Mouse (Mus musculus): ENCODE results near the gene Sptan1. TPM values are rescaled to one million over a fixed set of nuclear protein-coding genes. Genes with fewer than 3 reads are reported as not detected.

Gene Sptan1
- polyA plus RNA-seq, 1 experiment: 922 TPM

- TF ChIP-seq CTCF (IDR thresholded peaks at IDR 0.05; ENCODE audit: borderline replicate concordance, insufficient read depth, low read depth, low read length) (no peak), POLR2A (IDR thresholded peaks at IDR 0.05; ENCODE audit: borderline replicate concordance, insufficient read depth, low read length) (no peak)
- H3K4me3 ChIP-seq (replicated peaks; ENCODE audit: insufficient read depth, low read depth, low read length): no peak overlapping the region
These were observed 74.3 kb downstream of the Sptan1 start for GRCm38 (mm10) chr2:30039687-30040086.

GRCm38 (mm10) chr2:30042445-30042844, 77.1 kb downstream of the Sptan1 start:
- no peak overlapping the region for H3K4me3 ChIP-seq (replicated peaks; ENCODE audit: insufficient read depth, low read depth, low read length)
- H3K4me1 ChIP-seq (ENCODE audit: control insufficient read depth, insufficient read depth, low read length): no peaks in the 10 kb centered on the region
- 2% methylated on average over 4 of the region's 4 CpGs for WGBS
- DNase-seq: peak; percentile 62 to 74
- H3K27ac ChIP-seq (ENCODE audit: insufficient read depth, low read length): no peak overlapping the region
- TF ChIP-seq CTCF (IDR thresholded peaks at IDR 0.05; ENCODE audit: borderline replicate concordance, insufficient read depth, low read depth, low read length) (peak; percentile 84), POLR2A (IDR thresholded peaks at IDR 0.05; ENCODE audit: borderline replicate concordance, insufficient read depth, low read length) (no peak)
- H3K27me3 ChIP-seq (ENCODE audit: control insufficient read depth, insufficient read depth, low read length): no peaks in the 10 kb centered on the region

More at GRCm38 (mm10) chr2:30039687-30040086, 74.3 kb downstream of the Sptan1 start:
- no peak for DNase-seq
- Histone ChIP-seq H3K4me1 (ENCODE audit: control insufficient read depth, insufficient read depth, low read length) (no peaks in the 10 kb centered on the region), H3K27me3 (ENCODE audit: control insufficient read depth, insufficient read depth, low read length) (no peaks in the 10 kb centered on the region), H3K27ac (ENCODE audit: insufficient read depth, low read length) (no peak overlapping the region)

- no peak for DNase-seq
- TF ChIP-seq POLR2A (IDR thresholded peaks at IDR 0.05; ENCODE audit: borderline replicate concordance, insufficient read depth, low read length) (no peak), CTCF (IDR thresholded peaks at IDR 0.05; ENCODE audit: borderline replicate concordance, insufficient read depth, low read depth, low read length) (no peak)
- H3K27ac ChIP-seq (ENCODE audit: insufficient read depth, low read length): no peak overlapping the region
- H3K4me1 ChIP-seq (ENCODE audit: control insufficient read depth, insufficient read depth, low read length): no peaks in the 10 kb centered on the region
- WGBS: 86% methylated on average over 5 of the region's 5 CpGs
- no peaks in the 10 kb centered on the region for H3K27me3 ChIP-seq (ENCODE audit: control insufficient read depth, insufficient read depth, low read length)
- H3K4me3 ChIP-seq (replicated peaks; ENCODE audit: insufficient read depth, low read depth, low read length): no peak overlapping the region
These were observed 79.2 kb downstream of the Sptan1 start for GRCm38 (mm10) chr2:30044550-30044949.

GRCm38 (mm10) chr2:30047127-30047526, 81.8 kb downstream of the Sptan1 start:
- Histone ChIP-seq H3K4me1 (ENCODE audit: control insufficient read depth, insufficient read depth, low read length) (no peaks in the 10 kb centered on the region), H3K4me3 (replicated peaks; ENCODE audit: insufficient read depth, low read depth, low read length) (no peak overlapping the region), H3K27ac (ENCODE audit: insufficient read depth, low read length) (no peak overlapping the region), H3K27me3 (ENCODE audit: control insufficient read depth, insufficient read depth, low read length) (no peaks in the 10 kb centered on the region)
- no peak for DNase-seq
- no peak for TF ChIP-seq CTCF (IDR thresholded peaks at IDR 0.05; ENCODE audit: borderline replicate concordance, insufficient read depth, low read depth, low read length)
- TF ChIP-seq POLR2A (IDR thresholded peaks at IDR 0.05; ENCODE audit: borderline replicate concordance, insufficient read depth, low read length): no peak
- 96% methylated on average over 6 of the region's 6 CpGs for WGBS

- Histone ChIP-seq H3K27me3 (ENCODE audit: control insufficient read depth, insufficient read depth, low read length) (no peaks in the 10 kb centered on the region), H3K27ac (ENCODE audit: insufficient read depth, low read length) (no peak overlapping the region), H3K4me3 (replicated peaks; ENCODE audit: insufficient read depth, low read depth, low read length) (peak overlapping the region; percentile 78), H3K4me1 (ENCODE audit: control insufficient read depth, insufficient read depth, low read length) (no peaks in the 10 kb centered on the region)
- 49% methylated on average over 11 of the region's 11 CpGs for WGBS
- TF ChIP-seq CTCF (IDR thresholded peaks at IDR 0.05; ENCODE audit: borderline replicate concordance, insufficient read depth, low read depth, low read length) (no peak), POLR2A (IDR thresholded peaks at IDR 0.05; ENCODE audit: borderline replicate concordance, insufficient read depth, low read length) (no peak)
- DNase-seq: no peak
These were observed 82.7 kb downstream of the Sptan1 start for GRCm38 (mm10) chr2:30048101-30048501.

- no peak for TF ChIP-seq CTCF (IDR thresholded peaks at IDR 0.05; ENCODE audit: borderline replicate concordance, insufficient read depth, low read depth, low read length)
- peak; percentile 58; the same call in 1 of the 2 replicates for TF ChIP-seq POLR2A (IDR thresholded peaks at IDR 0.05; ENCODE audit: borderline replicate concordance, insufficient read depth, low read length)
- Histone ChIP-seq H3K27ac (ENCODE audit: insufficient read depth, low read length) (peak within 1 kb of the TSS; percentile 91), H3K4me3 (replicated peaks; ENCODE audit: insufficient read depth, low read depth, low read length) (peak within 1 kb of the TSS; percentile 78), H3K27me3 (ENCODE audit: control insufficient read depth, insufficient read depth, low read length) (no peaks in the 10 kb centered on the region), H3K4me1 (ENCODE audit: control insufficient read depth, insufficient read depth, low read length) (no peaks in the 10 kb centered on the region)
- peak; percentile 96 to 98 for DNase-seq
- under 1% methylated on average over 54 of the region's 54 CpGs for WGBS
These were observed 83.5 kb downstream of the Sptan1 start, which contains the start of gene Wdr34 for GRCm38 (mm10) chr2:30048699-30049388. TSS of gene Wdr34 (minus strand) at chr2:30048881.

GRCm38 (mm10) chr2:30049831-30050230, 84.5 kb downstream of the Sptan1 start:
- no peaks in the 10 kb centered on the region for H3K27me3 ChIP-seq (ENCODE audit: control insufficient read depth, insufficient read depth, low read length)
- DNase-seq: no peak
- H3K4me1 ChIP-seq (ENCODE audit: control insufficient read depth, insufficient read depth, low read length): no peaks in the 10 kb centered on the region
- no peak overlapping the region for H3K4me3 ChIP-seq (replicated peaks; ENCODE audit: insufficient read depth, low read depth, low read length)
- TF ChIP-seq POLR2A (IDR thresholded peaks at IDR 0.05; ENCODE audit: borderline replicate concordance, insufficient read depth, low read length) (no peak), CTCF (IDR thresholded peaks at IDR 0.05; ENCODE audit: borderline replicate concordance, insufficient read depth, low read depth, low read length) (no peak)
- WGBS: 88% methylated on average over 3 of the region's 3 CpGs
- H3K27ac ChIP-seq (ENCODE audit: insufficient read depth, low read length): no peak overlapping the region
